Mouse (Mus musculus) C2C12 (cell line): ENCODE measurements at regions not wholly inside any gene's neighbourhood (a gene's known extent, or its start where the extent isn't known, plus 50 kb on each side); places are given as distances from the start of the nearest gene placed in this dataset.

Source experiments
- H3K27me3 ChIP-seq: one replicate; pipeline ENCODE4 v1.6.1; 2011; ENCODE audit not compliant: control insufficient read depth, insufficient read depth, insufficient read length
- H3K36me3 ChIP-seq: one replicate; pipeline ENCODE4 v1.6.1; 2011; ENCODE audit not compliant: control insufficient read depth, insufficient read depth
- H3K4me3 ChIP-seq: one replicate; pipeline ENCODE4 v1.5.1; 2011; ENCODE audit warnings: mild to moderate bottlenecking, control low read depth; ENCODE audit not compliant: poor library complexity, insufficient read depth, severe bottlenecking
- H3K79me2 ChIP-seq: one replicate; pipeline ENCODE4 v1.6.1; 2011; ENCODE audit not compliant: control insufficient read depth, insufficient read depth
- H3K79me3 ChIP-seq: one replicate; pipeline ENCODE4 v1.6.1; 2011; ENCODE audit warnings: low read depth, control low read depth
- H3ac ChIP-seq: one replicate; pipeline ENCODE3; 2011; ENCODE audit warnings: low read depth; ENCODE audit not compliant: control insufficient read depth, insufficient read length
- CEBPB ChIP-seq: IDR thresholded peaks from one replicate; pipeline ENCODE4 v1.6.1; 2011; ENCODE audit warnings: low read depth, mild to moderate bottlenecking, control low read depth, moderate library complexity
- CTCF ChIP-seq: IDR thresholded peaks from one replicate; pipeline ENCODE4 v1.5.1; 2011; ENCODE audit not compliant: control insufficient read depth, insufficient read depth, insufficient read length
- FOSL1 ChIP-seq: IDR thresholded peaks from one replicate; pipeline ENCODE4 v1.8.0; 2011; ENCODE audit warnings: mild to moderate bottlenecking, low read length; ENCODE audit not compliant: poor library complexity, insufficient read depth, severe bottlenecking
- MAX ChIP-seq: IDR thresholded peaks from one replicate; pipeline ENCODE4 v1.6.1; 2011; ENCODE audit warnings: mild to moderate bottlenecking, control low read depth
- MYOD1 ChIP-seq: IDR thresholded peaks from one replicate; pipeline ENCODE4 v1.6.1; 2011; ENCODE audit warnings: low read depth; ENCODE audit not compliant: control insufficient read depth, insufficient read length
- MYOG ChIP-seq: IDR thresholded peaks from one replicate; pipeline ENCODE4 v1.6.1; 2011; ENCODE audit not compliant: control insufficient read depth, insufficient read length; ENCODE audit errors: extremely low read depth
- USF1 ChIP-seq: IDR thresholded peaks from one replicate; pipeline ENCODE4 v1.6.1; 2011; ENCODE audit warnings: low read depth, mild to moderate bottlenecking, control low read depth, moderate library complexity

DNA sequence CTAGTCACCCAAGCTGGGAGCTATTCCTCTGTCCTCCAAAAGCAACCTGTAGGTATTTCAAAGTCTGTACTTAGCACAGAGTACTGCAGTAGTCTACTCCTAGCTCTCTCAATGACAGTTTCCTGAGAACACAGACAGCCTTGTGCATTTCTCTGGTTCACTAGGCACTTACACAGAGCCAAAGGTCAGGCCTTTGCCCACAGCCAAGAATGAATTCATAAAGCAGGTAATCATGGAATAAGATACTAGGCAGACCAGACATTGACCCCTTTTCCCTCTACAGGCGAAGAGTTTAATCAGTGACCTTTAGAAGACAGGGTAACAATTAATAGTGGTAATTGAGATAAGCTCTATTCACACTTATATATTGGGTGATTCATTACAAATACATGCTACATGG lies 233.8 kb upstream of the Gm26657 start:
- TF ChIP-seq CEBPB: no peak
- TF ChIP-seq MYOD1: no peak
- TF ChIP-seq USF1: no peak
- TF ChIP-seq CTCF: no peak
- no peak for TF ChIP-seq MAX
- no peak for TF ChIP-seq FOSL1
- TF ChIP-seq MYOG: no peak

DNA sequence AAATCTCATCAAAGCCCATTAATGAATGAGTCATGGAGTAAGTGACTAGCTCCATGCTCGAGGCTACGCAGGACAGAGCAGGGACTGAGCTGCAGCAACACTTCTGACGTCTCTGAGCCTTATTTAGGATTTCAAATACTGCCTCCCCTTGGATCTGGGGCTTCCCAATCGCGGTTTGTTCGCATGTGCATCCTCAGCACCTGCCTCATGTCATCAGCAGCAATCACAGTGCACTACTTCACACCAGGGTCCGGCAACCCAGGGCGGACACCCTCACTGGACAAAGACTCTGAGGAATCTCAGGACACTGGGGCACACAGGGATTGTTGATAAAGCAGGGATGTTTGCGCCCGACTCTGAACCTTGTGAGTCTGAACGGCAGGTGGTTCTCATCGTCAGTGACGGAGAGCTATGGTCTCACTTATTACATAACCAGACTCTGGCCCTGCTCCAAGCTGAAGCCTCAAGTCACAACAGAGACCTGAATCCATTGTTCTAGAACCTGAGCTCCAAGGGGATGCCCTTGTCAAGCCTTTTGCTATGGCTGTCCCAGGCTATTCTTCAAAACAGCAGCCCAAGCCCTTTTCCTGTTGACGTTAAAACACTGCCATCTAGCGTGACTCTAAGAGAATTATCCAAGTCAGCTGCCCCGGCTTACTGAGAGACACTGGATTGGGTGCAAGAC lies 247.2 kb upstream of the Gm26657 start:
- peak; percentile 22 for TF ChIP-seq CTCF
- TF ChIP-seq FOSL1: no peak
- H3K79me2 ChIP-seq: no peaks in the 10 kb centered on the region
- H3ac ChIP-seq: no peak overlapping the region
- no peaks in the 10 kb centered on the region for H3K79me3 ChIP-seq
- no peak overlapping the region for H3K4me3 ChIP-seq
- no peaks in the 10 kb centered on the region for H3K27me3 ChIP-seq
- H3K36me3 ChIP-seq: no peaks in the 10 kb centered on the region

More for the DNA sequence above, 233.8 kb upstream of the Gm26657 start:
- H3K4me3 ChIP-seq: no peak overlapping the region
- no peaks in the 10 kb centered on the region for H3K79me2 ChIP-seq
- no peaks in the 10 kb centered on the region for H3K27me3 ChIP-seq
- no peaks in the 10 kb centered on the region for H3K79me3 ChIP-seq
- no peaks in the 10 kb centered on the region for H3K36me3 ChIP-seq
- H3ac ChIP-seq: no peak overlapping the region

DNA sequence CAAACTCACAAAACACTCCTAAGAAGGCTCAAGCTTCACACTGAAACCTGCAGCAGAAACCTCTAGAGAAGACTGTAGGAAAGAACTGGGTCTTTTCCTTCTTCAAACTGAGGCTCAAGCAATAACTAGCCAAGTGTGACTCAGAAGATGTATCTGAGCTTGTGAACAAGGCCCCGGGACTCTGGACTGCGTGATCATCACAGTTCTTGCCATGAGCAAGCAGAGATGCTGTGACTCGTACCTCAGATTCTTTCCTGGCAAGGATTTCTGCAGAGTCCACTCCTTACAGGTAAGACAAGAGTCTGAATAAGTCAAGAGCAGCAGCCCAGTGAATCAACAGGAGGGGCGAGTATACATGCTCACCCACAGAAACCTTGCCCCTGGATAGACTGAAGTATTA lies 250.5 kb upstream of the Gm26657 start:
- H3ac ChIP-seq: no peak overlapping the region
- TF ChIP-seq USF1: no peak
- no peak for TF ChIP-seq FOSL1
- no peak for TF ChIP-seq CEBPB
- no peak for TF ChIP-seq MYOD1
- no peak for TF ChIP-seq CTCF
- no peak for TF ChIP-seq MAX
- TF ChIP-seq MYOG: no peak
- H3K27me3 ChIP-seq: no peaks in the 10 kb centered on the region

DNA sequence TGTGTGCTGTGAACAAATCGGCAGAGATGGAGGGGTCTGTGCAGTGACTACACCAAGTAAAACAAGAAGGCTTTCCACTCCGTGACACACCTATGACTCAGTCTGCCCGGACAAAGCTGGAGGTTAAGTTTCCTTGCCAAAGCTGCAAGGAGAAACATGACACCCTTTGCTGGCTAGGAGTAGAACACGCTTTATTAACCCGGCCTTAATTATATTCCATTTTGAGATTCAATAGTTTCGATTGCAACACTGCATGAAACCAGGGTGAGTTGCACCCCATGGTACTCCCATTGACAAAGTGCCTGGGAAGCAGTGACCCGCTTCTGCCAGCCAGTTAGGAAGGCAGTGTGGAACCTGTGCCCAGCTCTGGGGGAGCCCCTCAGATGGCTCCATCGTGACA lies 256.2 kb upstream of the Gm26657 start:
- TF ChIP-seq CEBPB (peak; percentile 95), FOSL1 (peak; percentile 83), MAX (no peak)
- Histone ChIP-seq H3K36me3 (no peaks in the 10 kb centered on the region), H3ac (no peak overlapping the region), H3K4me3 (no peak overlapping the region), H3K27me3 (no peaks in the 10 kb centered on the region), H3K79me3 (no peaks in the 10 kb centered on the region), H3K79me2 (no peaks in the 10 kb centered on the region)

More for the DNA sequence above, 250.5 kb upstream of the Gm26657 start:
- no peak overlapping the region for H3K4me3 ChIP-seq
- no peaks in the 10 kb centered on the region for H3K79me2 ChIP-seq
- no peaks in the 10 kb centered on the region for H3K79me3 ChIP-seq
- no peaks in the 10 kb centered on the region for H3K36me3 ChIP-seq

DNA sequence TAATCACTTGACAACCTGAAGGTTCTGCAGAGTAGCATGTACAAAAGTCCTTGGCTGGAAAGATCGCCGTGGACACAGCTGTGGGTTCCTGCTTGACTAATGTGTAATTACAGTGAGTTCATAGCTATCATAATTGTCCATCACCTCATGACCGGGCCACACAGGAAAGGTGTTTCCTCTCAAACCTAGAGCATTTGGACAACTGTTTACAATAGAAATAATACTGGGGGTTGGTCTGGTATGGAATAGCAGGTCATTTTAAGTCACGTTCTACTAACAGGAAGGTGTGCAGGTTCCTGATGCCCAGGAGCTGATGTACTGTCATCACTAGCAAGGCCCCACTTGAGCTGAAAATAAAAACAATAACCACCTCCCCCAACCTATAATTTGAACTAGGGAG lies 283.1 kb upstream of the Gm26657 start:
- H3K79me3 ChIP-seq: no peaks in the 10 kb centered on the region
- H3K4me3 ChIP-seq: no peak overlapping the region
- no peak overlapping the region for H3ac ChIP-seq
- no peak for TF ChIP-seq MYOG
- TF ChIP-seq CTCF: no peak
- TF ChIP-seq USF1: no peak
- no peak for TF ChIP-seq MAX
- no peak for TF ChIP-seq CEBPB
- no peak for TF ChIP-seq FOSL1
- TF ChIP-seq MYOD1: no peak
- no peaks in the 10 kb centered on the region for H3K27me3 ChIP-seq
- H3K79me2 ChIP-seq: no peaks in the 10 kb centered on the region
- no peaks in the 10 kb centered on the region for H3K36me3 ChIP-seq

DNA sequence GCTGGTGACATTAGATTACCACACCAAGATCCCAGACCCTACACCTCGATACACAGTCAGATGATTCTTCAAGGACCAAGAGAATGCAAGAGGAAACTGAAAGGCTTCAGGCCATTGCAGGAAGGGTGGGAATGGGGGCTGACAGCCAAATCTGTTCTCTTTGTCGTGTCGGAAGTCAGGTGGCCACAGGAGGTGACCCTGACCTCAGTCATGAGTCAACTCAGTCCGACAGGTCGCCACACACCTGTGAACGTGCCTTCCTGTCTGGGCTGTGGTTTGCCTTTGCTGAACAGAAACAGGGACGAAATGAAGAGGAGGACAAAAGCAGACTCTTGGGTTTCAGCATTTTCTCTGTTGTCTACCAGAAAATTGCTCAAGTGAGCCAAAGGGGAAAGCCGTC lies 318.3 kb upstream of the Gm26657 start:
- no peaks in the 10 kb centered on the region for H3K27me3 ChIP-seq
- H3K79me2 ChIP-seq: no peaks in the 10 kb centered on the region
- H3K4me3 ChIP-seq: no peak overlapping the region
- H3K79me3 ChIP-seq: no peaks in the 10 kb centered on the region
- no peaks in the 10 kb centered on the region for H3K36me3 ChIP-seq
- TF ChIP-seq CTCF (no peak), MYOG (no peak), FOSL1 (no peak), CEBPB (no peak), USF1 (no peak), MYOD1 (no peak), MAX (no peak)
- H3ac ChIP-seq: no peak overlapping the region
